Mouse (Mus musculus): Measurements from ENCODE around the gene Tmprss3.

DNA sequence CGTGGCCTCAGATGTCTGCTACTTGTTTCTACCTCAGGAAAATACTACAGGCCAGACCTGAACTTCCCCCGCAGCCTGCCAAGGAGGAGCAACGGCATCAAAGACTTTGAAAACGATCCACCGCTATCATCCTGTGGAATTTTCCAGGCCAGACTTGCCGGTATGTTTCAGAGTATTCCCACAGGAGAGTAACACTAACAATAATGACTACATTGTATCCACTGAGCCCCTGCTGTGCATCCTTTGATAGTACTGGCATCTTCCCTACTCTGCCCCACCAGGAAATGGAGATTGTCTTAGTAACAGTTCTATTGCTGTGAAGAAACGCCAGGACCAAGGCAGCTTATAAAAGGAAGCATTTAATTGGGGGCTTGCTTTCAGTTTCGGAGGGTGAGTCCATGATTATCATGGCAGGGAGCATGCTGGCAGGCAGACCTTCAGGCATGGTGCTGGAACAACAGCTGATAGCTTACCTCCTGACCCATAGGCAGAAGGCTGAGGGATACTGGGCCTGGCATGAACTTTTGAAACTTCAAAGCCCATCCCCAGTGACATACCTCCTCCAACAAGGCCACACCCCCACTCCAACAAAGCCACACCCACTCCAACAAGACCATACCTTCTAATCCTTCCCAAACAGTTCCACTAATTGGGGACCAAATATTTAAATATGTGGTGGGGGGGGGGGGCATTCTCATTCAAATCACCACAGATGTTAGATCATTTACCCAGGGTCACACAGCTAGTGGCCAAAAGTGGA, 33.7 kb upstream of the Tmprss3 start:
- TF ChIP-seq CTCF (IDR thresholded peaks at IDR 0.05; ENCODE audit: low read depth) (no peak), EP300 (IDR thresholded peaks at IDR 0.05; ENCODE audit: low read depth) (no peak)
